In genomic region chr1:167679061-167679460, GRCm38 (mm10) we compare ENCODE assay signal across 21 mouse cellular contexts. TPM values are rescaled to one million over a fixed set of nuclear protein-coding genes. Genes with fewer than 3 reads are reported as not detected.
"Had no signal": no experiment of that assay in that cellular context is flagged by ENCODE, and none has a peak within 500 bp of the region (broad histone marks: within the 10 kb centered on the region; RNA-seq: fewer than 3 reads in every experiment).

No protein-coding gene starts in this region.

- H3K4me1 ChIP-seq: midbrain, embryonic 10.5 days; midbrain, embryonic 12.5 days; neural tube, embryonic 13.5 days; neural tube, embryonic 15.5 days; stomach, embryonic 15.5 days had no signal

- H3K9me3 ChIP-seq: neural tube, embryonic 15.5 days; stomach, embryonic 15.5 days had no signal

- H3K36me3 ChIP-seq: midbrain, embryonic 10.5 days; midbrain, embryonic 12.5 days; neural tube, embryonic 13.5 days; neural tube, embryonic 15.5 days; stomach, embryonic 15.5 days had no signal

- H3K27ac ChIP-seq: midbrain, embryonic 10.5 days; midbrain, embryonic 12.5 days; neural tube, embryonic 13.5 days; neural tube, embryonic 15.5 days; stomach, embryonic 15.5 days had no signal

- H3K4me3 ChIP-seq: midbrain, embryonic 10.5 days; midbrain, embryonic 12.5 days; myocyte; neural tube, embryonic 13.5 days; neural tube, embryonic 15.5 days; stomach, embryonic 15.5 days had no signal

- ATAC-seq: midbrain, embryonic 16.5 days had no signal

- H3K4me2 ChIP-seq: lung, embryonic 14.5 days; midbrain, embryonic 12.5 days; neural tube, embryonic 13.5 days; neural tube, embryonic 15.5 days; stomach, embryonic 15.5 days had no signal

- DNase-seq: lung, adult 18-20 months; lung, embryonic 14.5 days; lung, postnatal 10 days; lung, postnatal 4 days; midbrain, embryonic 14.5 days; retina, postnatal 1 day; right cerebral cortex, adult 18-20 months; right cerebral cortex, postnatal 25 days; right cerebral cortex, postnatal 4 days; spleen, adult 18-20 months; thymus, adult 18-20 months; thymus, postnatal 14 days; thymus, postnatal 36 days had no signal

- H3K9ac ChIP-seq: lung, embryonic 14.5 days; midbrain, embryonic 12.5 days; neural tube, embryonic 13.5 days; neural tube, embryonic 15.5 days; stomach, embryonic 15.5 days had no signal

RNA-seq across cellular contexts. Expression of gene Lmx1a, which starts 10.0 kb away (rescaled TPM):
- polyA plus RNA-seq: lung, embryonic 14.5 days; lung, embryonic 16.5 days; myocyte had no signal
